Mouse (Mus musculus) megakaryocyte, embryonic 14.5 days (primary cell): Measurements from ENCODE around the gene Bcl7b. TPM values are rescaled to one million over a fixed set of nuclear protein-coding genes. Genes with fewer than 3 reads are reported as not detected.
A peak's percentile ranks its signal among the peaks of the same experiment; 100 is the strongest.

Source experiments
- H3K27me3 ChIP-seq: replicated peaks from 2 replicates; pipeline ENCODE3; 2012; ENCODE audit warnings: inconsistent platforms
- H3K36me3 ChIP-seq: replicated peaks from 2 replicates; pipeline ENCODE3; 2012; ENCODE audit warnings: low read length, inconsistent platforms, mixed read lengths
- H3K4me1 ChIP-seq: 2 replicates; pipeline ENCODE4 v1.6.1; 2012; ENCODE audit warnings: inconsistent platforms
- H3K4me3 ChIP-seq: replicated peaks from 2 replicates; pipeline ENCODE3; 2012; ENCODE audit warnings: moderate library complexity, mild to moderate bottlenecking, inconsistent platforms
- H3K9me3 ChIP-seq: 2 replicates; pipeline ENCODE4 v1.6.1; 2012; ENCODE audit warnings: inconsistent platforms
- FLI1 ChIP-seq: IDR thresholded peaks from 2 replicates; pipeline ENCODE4 v1.6.1; 2012; ENCODE audit warnings: low read length, inconsistent platforms, mixed read lengths
- GATA1 ChIP-seq: IDR thresholded peaks from 3 replicates; pipeline ENCODE4 v1.6.1; 2012; ENCODE audit warnings: mixed read lengths, low read length, inconsistent platforms, borderline replicate concordance
- polyA plus RNA-seq: library from polyadenylated mRNA; stranded (reverse); fragments of >175 nt; gene quantifications from 2 replicates; pipeline ENCODE4 v1.2.3, GENCODE M21; 2012; ENCODE audit warnings: low replicate concordance; ENCODE audit not compliant: insufficient read depth

Gene Bcl7b
- polyA plus RNA-seq: 58.2 and 75.1 TPM in 2 replicates

DNA sequence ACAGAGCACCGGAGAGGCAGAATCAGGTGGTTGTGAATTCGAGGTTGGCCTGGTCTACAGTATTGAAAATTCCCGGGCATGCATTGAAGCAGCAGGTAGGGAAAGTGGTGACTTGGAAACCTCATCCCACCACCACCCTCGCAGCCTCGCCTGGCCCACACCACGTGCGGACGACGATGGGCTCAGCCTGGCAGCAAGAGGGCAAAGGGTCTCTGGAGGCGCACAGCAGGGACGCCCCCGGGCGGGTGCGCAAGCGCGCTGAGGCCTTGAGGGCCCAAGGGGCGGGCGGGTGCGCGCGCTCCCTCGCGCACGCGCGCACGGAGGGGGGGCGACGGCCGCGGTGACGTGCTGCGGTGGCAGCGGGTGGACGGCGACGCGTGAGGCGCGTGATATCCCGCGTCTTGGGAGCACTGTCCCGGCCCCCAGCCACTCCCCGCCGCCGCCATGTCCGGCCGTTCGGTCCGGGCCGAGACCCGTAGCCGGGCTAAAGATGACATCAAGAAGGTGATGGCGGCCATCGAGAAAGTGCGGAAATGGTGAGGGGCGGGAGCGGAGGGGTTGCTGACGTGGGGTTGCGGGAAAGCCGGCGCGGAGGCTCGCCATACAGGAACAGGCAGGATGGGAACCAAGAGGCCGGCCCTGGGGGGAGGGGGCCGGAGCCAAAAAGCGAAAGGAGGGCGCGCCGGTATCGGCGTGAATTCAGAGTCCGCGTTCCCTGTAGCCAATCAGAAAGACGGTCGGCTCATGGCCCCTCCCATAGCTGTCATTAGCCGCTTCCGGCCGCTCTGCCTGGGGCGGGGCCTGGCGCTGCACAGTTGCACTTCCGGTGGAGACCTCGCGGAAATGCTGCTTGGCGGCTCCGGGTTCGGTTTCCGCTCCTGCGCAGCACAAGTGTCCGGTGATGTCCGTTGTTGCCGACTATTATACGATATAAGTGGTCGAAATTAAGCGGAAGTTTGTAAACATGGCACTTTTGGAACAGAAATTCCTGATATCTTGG lies at the start of gene Bcl7b:
Gene Bcl7b, plus strand, starts transcription at position 221 of the 1,000 bp plus-strand sequence.
- no peaks in the 10 kb centered on the region for H3K9me3 ChIP-seq
- peak; percentile 95 for TF ChIP-seq FLI1
- no peak for TF ChIP-seq GATA1
- no peaks in the 10 kb centered on the region for H3K27me3 ChIP-seq
- peak within 1 kb of the TSS; percentile 96 for H3K4me3 ChIP-seq
- peaks cover 52% of the 10 kb centered on the region for H3K4me1 ChIP-seq
- peaks cover 45% of the 10 kb centered on the region for H3K36me3 ChIP-seq

DNA sequence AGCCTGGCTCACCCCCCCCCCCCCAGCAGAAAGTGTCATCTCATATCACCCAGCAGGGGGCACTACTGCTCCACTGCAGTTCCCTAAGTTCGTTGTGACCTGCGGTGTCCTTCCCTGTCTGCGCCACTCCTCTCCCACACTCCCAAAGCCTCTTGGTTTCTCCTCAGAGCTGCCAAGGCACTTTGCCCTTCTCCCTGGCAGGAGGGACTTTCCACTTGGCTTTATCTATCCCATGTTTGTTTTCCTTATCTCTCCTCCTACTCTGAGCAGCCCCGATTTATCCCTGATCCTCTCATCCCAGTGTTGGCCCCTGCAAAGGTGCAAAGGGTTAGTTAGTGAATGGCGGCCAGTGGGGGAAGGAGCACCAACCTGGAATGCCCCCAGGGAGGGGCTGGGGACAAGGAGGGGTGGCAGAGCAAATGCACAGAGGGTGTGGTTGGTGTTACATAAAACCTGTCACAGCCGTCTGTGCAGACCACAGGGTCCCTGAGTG lies 49.4 kb upstream of the Bcl7b start:
- H3K36me3 ChIP-seq: no peaks in the 10 kb centered on the region

DNA sequence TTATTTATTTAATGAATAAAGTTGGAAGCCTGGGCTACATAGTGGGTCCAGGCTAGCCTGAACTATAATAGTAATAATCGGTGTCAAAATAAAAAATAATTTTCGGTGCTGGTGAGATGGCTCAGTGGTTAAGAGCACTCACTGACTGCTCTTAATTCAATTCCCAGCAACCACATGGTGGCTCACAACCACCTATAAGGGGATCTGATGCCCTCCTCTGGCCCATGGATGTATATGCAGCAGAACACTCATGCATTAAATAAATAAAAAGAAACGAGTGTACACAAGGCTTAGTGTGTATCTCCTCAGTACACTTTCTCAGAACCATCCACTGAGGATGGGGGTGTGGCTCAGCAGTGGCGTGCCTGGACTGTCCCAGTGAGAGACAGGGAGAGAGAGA lies 47.3 kb upstream of the Bcl7b start:
- H3K4me1 ChIP-seq: peaks cover 35% of the 10 kb centered on the region
- no peaks in the 10 kb centered on the region for H3K9me3 ChIP-seq
- H3K36me3 ChIP-seq: no peaks in the 10 kb centered on the region
- TF ChIP-seq FLI1: no peak
- TF ChIP-seq GATA1: no peak
- H3K4me3 ChIP-seq: no peak overlapping the region
- peaks cover 53% of the 10 kb centered on the region for H3K27me3 ChIP-seq

More for the DNA sequence above, 49.4 kb upstream of the Bcl7b start:
- H3K4me1 ChIP-seq: peaks cover 31% of the 10 kb centered on the region
- H3K27me3 ChIP-seq: peaks cover 49% of the 10 kb centered on the region
- no peaks in the 10 kb centered on the region for H3K9me3 ChIP-seq
- H3K4me3 ChIP-seq: peak overlapping the region; percentile 55
- no peak for TF ChIP-seq GATA1
- TF ChIP-seq FLI1: no peak

DNA sequence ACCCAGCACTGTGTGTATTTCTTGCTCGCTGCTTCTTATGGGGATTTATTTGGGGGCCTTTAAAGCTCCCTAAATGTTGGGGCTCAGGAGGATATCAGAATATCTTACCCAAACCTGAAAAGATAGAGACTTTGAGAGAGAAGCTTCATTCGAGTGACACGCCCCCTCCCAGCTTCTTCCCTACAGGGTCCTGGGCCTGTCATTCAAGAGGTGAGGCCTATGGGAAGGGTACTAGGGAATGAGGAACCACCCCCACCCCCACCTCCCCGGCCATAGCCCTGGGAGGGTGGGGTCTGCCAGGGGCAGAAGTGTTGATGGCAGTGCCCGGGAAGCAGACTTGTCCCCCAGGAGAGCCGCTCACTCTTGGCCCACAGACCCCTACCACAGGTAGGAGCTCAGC lies 42.0 kb upstream of the Bcl7b start:
- H3K9me3 ChIP-seq: peaks cover 11% of the 10 kb centered on the region
- peaks cover 84% of the 10 kb centered on the region for H3K27me3 ChIP-seq
- no peak overlapping the region for H3K4me3 ChIP-seq
- peaks cover 18% of the 10 kb centered on the region for H3K4me1 ChIP-seq
- H3K36me3 ChIP-seq: no peaks in the 10 kb centered on the region
- no peak for TF ChIP-seq GATA1
- no peak for TF ChIP-seq FLI1

DNA sequence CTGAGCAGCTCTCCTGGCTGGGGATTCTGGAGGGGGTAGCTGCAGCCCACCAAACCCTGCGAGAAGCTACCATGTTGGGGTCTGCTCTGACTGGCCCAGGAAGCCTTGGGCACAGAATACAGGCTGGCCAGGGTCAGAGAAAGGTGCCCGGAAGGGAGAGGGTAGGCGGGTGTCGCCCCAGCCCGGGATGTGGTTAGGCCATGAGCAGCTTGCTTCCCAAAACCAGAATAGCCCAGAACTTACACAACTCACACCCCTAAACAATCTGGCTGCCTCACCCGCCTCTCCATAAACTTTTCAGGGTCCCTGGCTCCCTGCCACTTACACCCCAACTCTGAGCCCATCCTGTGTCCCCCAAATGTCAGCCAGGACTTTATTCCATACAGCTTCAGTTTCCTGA lies 40.4 kb upstream of the Bcl7b start:
- H3K4me1 ChIP-seq: peaks cover 4% of the 10 kb centered on the region; the same call in 1 of the 2 replicates
- H3K27me3 ChIP-seq: peaks cover 85% of the 10 kb centered on the region
- no peak overlapping the region for H3K4me3 ChIP-seq
- no peaks in the 10 kb centered on the region for H3K36me3 ChIP-seq
- no peak for TF ChIP-seq GATA1
- TF ChIP-seq FLI1: no peak
- peaks cover 11% of the 10 kb centered on the region for H3K9me3 ChIP-seq

DNA sequence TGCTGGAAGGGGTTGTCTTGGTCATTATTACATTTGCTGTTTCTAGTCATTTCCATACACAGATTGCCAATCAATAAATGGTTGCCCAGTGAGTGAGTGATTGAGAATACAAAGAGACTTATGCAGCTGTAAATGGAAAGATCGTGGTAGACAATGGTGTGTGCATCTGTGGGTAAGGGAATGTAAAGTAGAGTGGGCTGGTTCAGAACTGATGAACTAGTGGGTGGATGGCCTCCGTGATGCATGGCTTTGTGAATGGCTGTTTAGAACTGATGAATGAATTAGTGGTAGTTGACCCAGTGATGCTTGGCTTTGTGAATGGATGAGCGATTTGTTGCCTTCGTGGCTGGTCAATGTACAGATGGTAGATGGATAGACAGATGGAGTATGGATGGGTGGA lies 38.3 kb upstream of the Bcl7b start:
- no peak for TF ChIP-seq GATA1
- no peak for TF ChIP-seq FLI1
- peaks cover 90% of the 10 kb centered on the region for H3K27me3 ChIP-seq
- H3K9me3 ChIP-seq: peaks cover 11% of the 10 kb centered on the region
- H3K4me3 ChIP-seq: no peak overlapping the region
- H3K36me3 ChIP-seq: no peaks in the 10 kb centered on the region
- H3K4me1 ChIP-seq: peaks cover 19% of the 10 kb centered on the region

DNA sequence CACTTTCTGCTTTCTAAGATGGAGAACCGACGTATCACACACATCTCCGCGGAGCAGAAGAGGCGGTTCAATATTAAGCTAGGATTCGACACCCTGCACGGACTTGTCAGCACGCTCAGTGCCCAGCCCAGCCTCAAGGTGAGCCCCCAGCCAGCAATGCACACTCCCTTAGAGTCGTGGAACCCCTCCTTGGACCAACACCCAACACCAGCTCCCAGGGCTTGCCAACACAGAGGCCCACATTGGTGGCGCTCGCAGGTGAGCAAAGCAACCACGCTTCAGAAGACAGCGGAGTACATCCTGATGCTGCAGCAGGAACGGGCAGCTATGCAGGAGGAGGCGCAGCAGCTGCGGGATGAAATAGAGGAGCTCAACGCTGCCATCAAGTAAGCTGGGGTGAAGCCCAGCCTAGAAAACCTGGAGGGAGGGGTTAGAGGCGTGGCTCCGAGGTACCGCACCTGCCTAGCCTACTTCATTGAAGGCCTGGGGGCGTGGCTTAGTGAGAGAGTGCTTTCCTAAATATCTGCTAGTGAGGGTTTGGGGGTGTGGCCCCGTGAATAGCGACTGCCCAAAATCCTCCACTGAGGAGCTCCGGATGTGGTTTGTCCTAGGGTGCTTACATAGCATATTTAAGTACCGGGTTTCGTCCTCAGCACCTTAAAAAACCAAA lies 34.2 kb upstream of the Bcl7b start:
- H3K9me3 ChIP-seq: peaks cover 35% of the 10 kb centered on the region
- H3K36me3 ChIP-seq: no peaks in the 10 kb centered on the region
- peaks cover 23% of the 10 kb centered on the region for H3K4me1 ChIP-seq
- no peak for TF ChIP-seq GATA1
- no peak for TF ChIP-seq FLI1
- peaks cover 56% of the 10 kb centered on the region for H3K27me3 ChIP-seq
- H3K4me3 ChIP-seq: peak overlapping the region; percentile 93

DNA sequence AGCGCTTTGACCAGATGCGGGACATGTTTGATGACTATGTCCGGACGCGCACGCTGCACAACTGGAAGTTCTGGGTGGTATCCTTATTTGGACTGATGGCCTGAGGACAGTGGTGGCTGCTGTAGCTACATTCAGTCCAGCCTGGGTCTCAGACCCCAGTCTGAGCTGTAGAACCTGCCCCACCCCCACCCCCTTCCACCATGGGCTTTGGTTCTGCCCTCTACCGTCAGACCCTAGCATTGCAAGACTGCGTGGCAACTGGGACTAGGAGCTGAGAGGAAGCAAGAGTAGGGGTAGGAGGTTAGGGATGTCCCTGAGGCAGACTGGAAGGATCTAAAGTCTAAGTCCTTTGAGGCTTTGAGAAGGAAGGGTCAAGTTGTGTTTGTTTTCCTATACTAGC lies 33.5 kb upstream of the Bcl7b start:
- Histone ChIP-seq H3K4me1 (peaks cover 28% of the 10 kb centered on the region), H3K4me3 (peak overlapping the region; percentile 93), H3K9me3 (peaks cover 36% of the 10 kb centered on the region), H3K27me3 (peaks cover 49% of the 10 kb centered on the region), H3K36me3 (no peaks in the 10 kb centered on the region)
- no peak for TF ChIP-seq FLI1
- TF ChIP-seq GATA1: no peak

DNA sequence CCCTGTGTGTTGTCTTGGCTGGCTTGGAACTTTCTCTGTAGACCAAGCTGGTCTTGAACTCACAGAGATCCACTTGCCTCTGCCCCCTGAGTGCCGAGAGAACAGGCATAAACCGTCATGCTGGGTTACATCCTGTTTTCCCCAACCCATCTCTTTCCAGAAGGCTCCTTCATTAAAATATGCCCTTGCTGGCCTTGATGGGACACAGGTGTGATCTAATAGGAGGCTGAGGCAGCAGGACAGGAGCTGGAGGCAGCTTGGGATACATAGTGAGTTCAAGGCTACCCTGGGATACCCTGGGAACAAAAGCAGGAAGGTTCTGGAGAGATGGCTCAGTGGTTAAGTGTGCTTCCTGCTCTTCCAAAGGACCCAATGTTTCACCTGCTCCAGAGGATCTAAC lies 28.2 kb upstream of the Bcl7b start:
- H3K4me3 ChIP-seq: no peak overlapping the region
- TF ChIP-seq GATA1 (no peak), FLI1 (no peak)
- no peaks in the 10 kb centered on the region for H3K36me3 ChIP-seq
- peaks cover 46% of the 10 kb centered on the region for H3K9me3 ChIP-seq
- H3K27me3 ChIP-seq: peaks cover 21% of the 10 kb centered on the region
- H3K4me1 ChIP-seq: peaks cover 26% of the 10 kb centered on the region
